Mouse (Mus musculus): ENCODE measurements around the gene Odf2.
A peak's percentile ranks its signal among the peaks of the same experiment; 100 is the strongest.

The Odf2 gene

DNA sequence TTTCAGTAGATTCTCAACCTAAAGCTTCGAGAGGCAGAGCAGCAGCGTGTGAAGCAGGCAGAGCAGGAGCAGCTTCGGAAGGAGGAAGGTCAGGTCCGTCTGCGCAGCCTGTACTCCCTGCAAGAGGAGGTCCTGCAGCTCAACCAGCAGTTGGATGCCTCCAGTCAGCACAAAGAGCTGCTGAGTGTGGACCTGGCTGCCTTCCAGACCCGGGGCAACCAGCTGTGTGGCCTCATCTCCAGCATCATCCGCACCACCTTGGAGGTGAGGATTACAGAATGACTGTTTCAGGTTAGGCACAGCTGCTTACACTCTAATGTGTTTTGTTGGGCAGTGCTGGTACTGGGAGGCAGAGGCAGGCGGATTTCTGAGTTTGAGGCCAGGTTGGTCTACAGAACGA is 51.1 kb downstream of the Odf2 start:
- DNase-seq, result no peak

DNA sequence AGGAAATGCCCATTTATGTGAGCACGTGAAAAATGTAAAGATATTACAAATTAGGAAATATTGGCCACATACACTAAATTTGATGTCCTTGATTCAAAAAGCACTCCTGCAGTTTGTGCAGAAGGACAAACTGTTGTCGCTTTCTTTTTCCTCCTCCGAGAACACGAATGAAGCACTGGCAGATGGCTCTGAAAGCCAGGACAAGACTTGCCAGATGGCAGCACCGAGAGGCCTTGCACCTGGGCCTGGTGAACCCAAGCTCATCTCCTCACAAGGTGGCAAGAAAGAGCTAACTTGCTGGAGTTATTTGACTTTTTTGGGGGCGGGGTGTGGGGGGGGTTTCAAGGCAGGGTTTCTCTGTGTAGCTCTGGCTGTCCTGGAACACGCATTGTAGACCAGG is 51.8 kb downstream of the Odf2 start:
- DNase-seq, result no peak

DNA sequence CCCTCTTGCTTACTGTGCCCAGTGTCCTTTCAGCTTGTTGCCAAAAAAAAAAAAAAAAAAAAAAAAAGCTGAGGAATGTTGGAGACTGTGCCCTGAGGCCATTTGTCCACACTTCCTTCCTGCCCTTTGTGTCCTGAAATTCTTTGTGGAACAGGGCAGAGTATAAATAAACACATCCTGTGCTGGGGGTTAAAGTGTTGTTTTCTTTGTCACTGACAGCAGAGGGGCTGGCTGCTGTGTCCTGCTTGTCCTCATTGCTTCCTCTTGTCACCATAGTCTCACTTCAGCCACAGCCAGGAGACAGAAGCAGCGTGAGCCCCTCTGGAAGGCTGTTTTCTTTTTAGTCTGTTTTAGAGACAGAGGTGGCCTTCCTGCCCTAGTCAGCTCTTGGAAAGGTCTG is 55.7 kb downstream of the Odf2 start:
- no peak for DNase-seq

DNA sequence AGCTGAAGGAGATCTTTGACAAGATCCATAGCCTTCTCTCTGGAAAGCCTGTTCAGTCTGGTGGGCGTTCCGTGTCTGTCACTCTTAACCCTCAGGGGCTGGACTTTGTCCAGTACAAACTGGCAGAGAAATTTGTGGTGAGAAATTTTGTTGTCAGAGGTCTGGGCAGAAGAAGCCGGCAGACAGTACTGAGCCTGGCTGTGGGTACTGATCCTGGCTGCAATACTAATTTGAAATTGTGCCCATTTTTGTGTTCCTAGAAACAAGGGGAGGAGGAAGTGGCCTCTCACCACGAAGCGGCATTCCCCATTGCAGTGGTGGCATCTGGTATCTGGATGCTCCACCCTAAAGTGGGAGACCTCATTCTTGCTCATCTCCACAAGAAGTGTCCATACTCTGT is 59.9 kb downstream of the Odf2 start:
- no peak for DNase-seq

DNA sequence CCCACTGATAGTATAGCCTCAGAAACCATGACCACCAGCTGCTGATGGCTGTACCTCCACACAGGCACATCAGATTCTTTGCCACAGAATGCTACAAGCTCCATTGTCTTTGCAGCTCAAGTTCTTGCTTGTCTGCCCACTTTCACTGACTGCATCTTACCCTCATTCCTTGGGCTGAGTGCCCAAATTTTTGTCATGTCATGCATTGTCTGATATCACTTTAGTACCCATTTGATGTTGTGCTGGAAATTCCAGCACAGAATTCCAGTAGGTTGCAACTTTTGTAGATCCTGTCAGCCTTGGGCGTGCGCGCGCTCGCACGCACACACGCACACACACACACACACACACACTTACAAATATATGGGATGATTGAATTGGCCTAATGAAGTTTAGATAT is 72.2 kb downstream of the Odf2 start:
- DNase-seq, result no peak

DNA sequence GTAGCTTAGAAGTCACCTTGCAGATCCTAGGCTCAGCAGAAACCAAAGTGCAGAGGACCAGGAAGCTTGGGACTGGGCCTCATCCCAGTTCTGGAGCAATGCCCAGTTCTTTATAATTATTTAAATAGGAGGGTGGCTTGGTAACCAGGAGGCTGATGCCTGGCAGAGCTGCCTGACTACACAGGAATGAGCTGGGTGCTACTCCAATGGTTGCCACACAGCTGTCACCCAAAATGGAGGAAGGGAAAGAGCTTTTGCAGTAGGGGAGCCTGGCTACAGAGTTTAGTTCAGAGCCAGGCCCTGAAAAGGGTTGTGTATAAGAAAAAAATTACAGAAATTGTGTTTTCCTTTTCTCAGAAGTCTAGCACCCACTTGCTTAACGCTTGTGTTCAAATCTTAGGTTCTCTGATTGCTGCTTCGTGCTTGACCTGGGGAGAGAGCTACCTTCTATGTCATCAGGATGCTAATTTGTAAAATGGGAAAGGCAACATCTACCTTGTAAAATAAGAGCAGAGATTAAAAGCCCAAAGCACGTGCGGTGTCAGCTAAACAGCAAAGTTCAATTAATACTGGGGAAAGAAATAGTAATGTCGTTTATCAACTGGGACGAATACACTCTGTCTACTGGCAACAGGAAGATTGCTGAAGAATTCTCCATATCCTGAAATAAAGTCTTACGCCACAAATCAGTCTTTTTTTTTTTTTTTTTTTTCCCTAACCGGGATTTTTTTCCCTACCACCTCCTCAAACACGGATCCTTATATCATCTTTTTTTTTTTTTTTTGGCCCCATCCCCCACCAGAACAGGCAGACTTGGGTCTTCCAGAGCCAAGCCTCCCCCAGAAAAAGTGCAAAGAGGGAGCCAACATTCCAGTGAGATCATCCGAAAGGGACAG is 75.6 kb downstream of the Odf2 start:
- DNase-seq, result no peak

DNA sequence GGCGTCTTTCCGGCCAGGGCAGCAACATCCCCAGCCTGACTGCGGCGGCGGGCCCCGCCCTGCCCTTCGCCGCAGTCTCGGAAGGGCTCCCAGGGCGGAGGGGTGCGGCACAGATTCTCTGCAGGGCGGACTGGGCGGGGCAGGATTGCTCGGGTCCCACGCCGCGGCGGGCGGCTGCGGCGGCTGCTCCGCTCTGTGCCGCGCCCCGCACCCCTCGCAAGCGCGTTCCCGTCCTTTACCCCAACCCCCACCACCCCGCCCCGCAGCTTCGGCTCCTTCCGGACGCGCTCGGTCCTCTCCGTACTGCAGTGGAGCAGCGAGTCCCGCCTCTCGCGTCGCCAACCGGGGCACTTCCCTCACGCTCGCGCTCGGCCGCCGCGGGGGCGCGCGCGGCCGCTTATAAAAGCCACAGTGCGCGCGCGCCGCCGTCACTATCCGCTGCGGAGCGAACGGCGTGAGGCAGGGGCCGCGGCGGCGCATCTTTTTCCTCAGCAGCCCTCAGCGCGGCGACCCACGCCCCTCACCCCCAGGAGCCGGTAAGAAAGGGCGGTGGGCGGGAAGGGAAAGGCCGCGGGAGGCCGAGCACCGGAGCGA is 76.3 kb downstream of the Odf2 start, which contains the start of gene Sptan1:
TSS of gene Sptan1 (plus strand) at position 311 of the 594 bp plus-strand sequence.
- peak; percentile 98 for DNase-seq

DNA sequence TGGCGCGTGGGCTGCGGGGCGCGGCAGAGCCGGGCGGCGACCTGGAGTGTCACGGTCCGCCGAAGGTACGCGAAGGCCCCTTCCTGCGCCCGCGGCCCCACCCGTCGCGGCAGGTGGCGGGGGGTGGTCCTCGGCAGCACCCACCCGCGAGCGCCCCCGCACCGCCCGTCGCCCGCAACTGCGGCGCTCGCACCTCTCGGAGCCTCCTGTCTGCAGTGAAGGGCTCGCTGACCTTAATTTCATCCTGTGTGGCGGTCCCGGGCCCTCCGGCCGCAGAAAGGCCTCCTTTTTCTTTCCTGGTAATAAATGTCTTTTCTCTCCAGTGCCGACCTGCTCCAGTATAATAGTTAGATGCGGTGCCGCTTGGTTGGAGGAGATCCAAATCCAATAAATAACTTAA is 76.9 kb downstream of the Odf2 start:
- peak; percentile 82 for DNase-seq

DNA sequence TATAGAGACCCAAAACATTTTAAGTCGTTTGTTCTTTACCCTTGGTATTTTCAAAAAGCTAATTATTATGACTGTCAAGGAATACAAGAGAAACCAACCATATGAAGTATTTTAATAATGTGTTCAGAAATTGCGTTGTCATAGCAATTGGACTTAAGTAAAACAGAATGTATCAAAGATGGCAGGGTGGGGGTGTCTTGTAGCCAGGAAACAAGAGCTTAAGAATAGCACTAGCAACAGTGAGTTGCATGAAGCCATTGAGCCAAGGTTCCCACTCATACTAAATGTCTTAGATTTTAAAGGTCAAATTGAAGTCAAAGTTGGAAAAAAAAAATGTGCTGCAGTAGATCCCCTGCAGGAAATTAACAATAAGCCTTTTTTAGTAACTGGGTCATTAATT is 77.8 kb downstream of the Odf2 start:
- DNase-seq, result no peak

DNA sequence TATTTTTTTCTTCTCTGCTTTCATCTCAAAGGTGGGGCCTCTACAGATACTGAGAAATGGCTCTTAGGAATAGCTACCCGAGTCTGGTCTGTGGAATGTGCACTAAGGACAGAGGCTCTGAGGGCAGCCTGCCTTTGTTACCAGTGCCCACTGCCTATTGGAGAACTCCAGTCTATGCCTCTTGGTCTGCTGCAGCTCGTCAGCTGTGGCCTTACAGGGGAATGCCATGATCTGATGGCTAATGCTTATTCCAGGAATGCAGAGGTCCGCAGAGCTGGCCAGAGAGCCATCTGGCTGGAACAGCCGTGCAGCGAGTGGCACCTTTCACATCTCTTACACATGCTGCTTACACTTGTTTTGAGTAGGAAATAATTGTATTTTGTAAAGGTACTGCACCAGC is 78.7 kb downstream of the Odf2 start:
- DNase-seq, result no peak

DNA sequence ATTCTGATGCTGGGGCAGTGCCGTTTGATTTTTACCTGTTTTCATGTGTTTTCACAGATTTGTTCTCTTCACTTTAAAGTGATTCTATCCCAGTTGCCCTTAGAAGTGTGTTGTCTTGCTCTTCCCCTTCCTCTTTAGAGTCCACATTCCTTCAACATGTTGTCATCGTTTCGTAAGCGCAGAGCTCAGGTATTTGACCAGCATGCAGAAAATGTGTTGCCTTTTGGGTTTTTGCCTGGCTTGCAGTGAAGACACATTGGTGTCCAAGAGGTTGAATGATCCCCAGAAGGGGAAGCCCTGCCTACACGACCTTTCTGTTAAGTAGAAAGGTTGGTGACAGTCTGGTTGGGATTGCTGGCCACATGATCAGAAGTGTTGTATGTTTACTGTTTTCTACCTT is 79.6 kb downstream of the Odf2 start:
- no peak for DNase-seq

DNA sequence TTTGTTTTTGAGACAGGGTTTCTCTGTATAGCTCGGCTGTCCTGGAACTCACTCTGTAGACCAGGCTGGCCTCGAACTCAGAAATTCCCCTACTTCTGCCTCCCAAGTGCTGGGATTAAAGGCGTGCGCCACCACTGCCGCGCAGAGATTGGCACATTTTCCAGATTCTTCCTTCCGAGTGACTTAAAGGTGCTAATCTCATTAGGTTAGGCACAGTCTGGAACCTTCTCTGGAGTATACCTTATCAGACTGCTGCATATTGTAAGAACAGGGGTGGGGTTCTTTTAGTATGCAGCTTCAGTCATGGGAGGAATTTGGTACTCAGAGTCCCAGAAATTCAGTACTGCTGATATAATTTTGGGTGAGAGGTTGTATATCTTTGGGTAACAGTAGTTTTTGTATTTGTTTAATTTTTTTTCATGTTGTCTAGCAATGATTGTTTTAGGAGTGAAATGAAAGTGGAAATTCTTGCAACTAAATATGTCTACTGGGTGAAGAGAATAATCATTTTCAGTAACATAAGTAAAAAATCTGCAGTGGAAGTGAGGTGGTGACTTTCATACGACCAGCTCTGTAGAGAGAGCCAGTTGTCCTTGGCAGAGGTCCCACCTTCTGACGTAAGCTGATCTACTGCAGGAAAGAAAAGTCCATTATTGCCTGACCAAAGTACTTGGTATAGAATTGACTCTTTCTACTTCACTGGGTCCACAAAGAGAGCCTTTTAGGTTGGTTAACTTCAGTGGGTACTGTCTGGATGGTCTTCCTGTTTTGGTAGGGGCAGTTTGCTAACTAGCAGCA is 83.0 kb downstream of the Odf2 start:
- DNase-seq, result no peak

DNA sequence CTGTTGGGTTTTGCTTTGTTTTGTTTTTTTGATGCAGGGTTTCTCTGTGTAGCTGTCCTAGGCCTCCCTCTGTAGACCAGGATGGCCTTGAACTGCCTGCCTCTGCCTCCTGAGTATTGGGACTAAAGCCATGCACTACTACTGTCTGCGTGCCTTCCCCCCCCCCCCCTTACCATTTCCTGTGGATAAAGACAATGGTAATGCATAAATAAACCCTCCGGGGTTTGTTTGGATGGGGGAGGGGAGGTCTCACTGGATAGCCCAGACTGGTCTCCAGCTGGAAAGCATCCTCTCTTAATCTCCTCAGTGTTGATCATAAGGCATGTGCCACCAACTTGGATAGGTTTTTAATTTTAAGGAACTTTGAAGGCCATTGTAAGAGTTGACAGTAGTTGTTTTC is 84.5 kb downstream of the Odf2 start:
- DNase-seq, result no peak

DNA sequence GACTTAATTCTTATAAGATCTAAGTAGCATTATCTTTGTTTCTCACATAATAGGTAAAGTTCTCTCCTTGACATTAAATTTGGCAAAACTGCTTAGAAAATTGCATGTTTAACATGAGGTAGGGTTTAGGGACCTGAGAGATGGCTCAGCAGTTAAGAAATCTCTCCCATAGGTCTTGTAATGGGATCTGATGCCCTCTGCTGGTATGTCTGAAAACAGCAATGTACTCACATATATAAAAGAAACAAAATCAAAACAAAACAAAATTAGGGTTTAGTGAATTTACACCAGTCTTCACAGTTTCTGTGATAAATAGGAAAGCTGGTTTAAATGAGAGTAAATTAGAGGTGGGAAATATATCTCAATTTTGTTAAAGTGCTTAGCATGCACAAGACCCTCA is 88.3 kb downstream of the Odf2 start:
- DNase-seq, result peak; percentile 54

DNA sequence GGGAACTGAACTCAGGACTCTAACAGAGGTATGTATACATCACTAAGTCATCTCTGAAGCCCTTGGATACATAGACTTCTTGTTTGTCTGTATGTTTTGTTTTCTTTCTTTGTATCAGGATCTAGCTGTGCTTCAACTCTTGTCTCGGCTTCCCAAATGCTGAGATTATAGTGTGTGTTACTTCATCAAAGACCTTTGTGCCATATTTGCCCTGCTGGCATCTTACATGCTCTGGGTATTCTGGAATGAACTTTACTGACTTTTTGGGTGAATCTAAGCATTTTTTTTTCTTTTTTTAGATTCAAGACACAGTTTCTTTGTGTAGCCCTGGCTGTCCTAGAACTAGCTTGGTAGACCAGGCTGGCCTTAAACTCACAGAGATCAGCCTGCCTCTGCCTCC is 91.6 kb downstream of the Odf2 start:
- no peak for DNase-seq
